Mouse (Mus musculus): ENCODE results near the gene Nradd. TPM values are rescaled to one million over a fixed set of nuclear protein-coding genes. Genes with fewer than 3 reads are reported as not detected.
A peak's percentile ranks its signal among the peaks of the same experiment; 100 is the strongest.

Nradd gene
- polyA plus RNA-seq, 1 experiment from 2014 or later, result 25.1 TPM

- no peaks in the 10 kb centered on the region for H3K27me3 ChIP-seq (ENCODE audit: control insufficient read depth, insufficient read depth, low read length)
- H3K9ac ChIP-seq (replicated peaks; ENCODE audit: low read length), result no peak overlapping the region
- no peaks in the 10 kb centered on the region for H3K36me3 ChIP-seq (replicated peaks; ENCODE audit: control insufficient read depth, insufficient read depth, low read depth, low read length)
- no peak overlapping the region for H3K4me3 ChIP-seq (ENCODE audit: low read depth, low read length)
- no peak for DNase-seq (ENCODE audit: low spot score)
- no peak overlapping the region for H3K4me2 ChIP-seq (ENCODE audit: low read depth, low read length)
- ATAC-seq (replicated peaks; ENCODE audit: insufficient number of reproducible peaks, low FRiP score, low TSS enrichment, low read depth), result no peak
- H3K4me1 ChIP-seq (ENCODE audit: control insufficient read depth, insufficient read depth, low read length), result no peaks in the 10 kb centered on the region
- 84% methylated on average over 10 of the region's 10 CpGs for WGBS
- H3K27ac ChIP-seq (replicated peaks; ENCODE audit: low read depth, low read length), result no peak overlapping the region
- H3K9me3 ChIP-seq (replicated peaks; ENCODE audit: control insufficient read depth, low read length), result no peaks in the 10 kb centered on the region
Measured at GRCm38 (mm10) chr9:110644295-110644694, 20.0 kb upstream of the Nradd start.

DNA sequence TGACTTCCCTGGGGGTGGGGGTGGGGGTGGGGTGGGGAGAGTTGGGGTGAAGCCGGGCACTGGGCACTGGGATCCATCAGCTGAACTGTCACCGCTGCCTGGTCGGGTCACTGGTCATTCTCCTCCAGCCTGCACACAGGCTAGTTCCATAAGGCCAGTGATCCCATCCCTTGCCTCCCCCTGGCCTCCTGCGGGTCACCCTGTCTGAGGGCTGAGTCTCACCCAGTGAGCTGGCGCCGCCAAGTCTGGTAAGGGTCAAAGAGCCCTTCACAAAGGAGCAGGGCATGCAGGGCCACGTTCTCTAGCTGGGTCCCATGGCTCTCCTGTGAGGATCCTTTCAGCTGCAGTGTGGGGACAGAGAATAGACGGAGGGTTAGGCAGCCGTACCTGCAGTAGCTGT, 19.5 kb upstream of the Nradd start:
- Histone ChIP-seq H3K27ac (replicated peaks; ENCODE audit: low read depth, low read length) (no peak overlapping the region), H3K4me3 (ENCODE audit: low read depth, low read length) (no peak overlapping the region), H3K36me3 (replicated peaks; ENCODE audit: control insufficient read depth, insufficient read depth, low read depth, low read length) (no peaks in the 10 kb centered on the region), H3K9me3 (replicated peaks; ENCODE audit: control insufficient read depth, low read length) (no peaks in the 10 kb centered on the region), H3K27me3 (ENCODE audit: control insufficient read depth, insufficient read depth, low read length) (no peaks in the 10 kb centered on the region), H3K4me2 (ENCODE audit: low read depth, low read length) (no peak overlapping the region), H3K9ac (replicated peaks; ENCODE audit: low read length) (no peak overlapping the region), H3K4me1 (ENCODE audit: control insufficient read depth, insufficient read depth, low read length) (no peaks in the 10 kb centered on the region)
- WGBS, result 55% methylated on average over 9 of the region's 9 CpGs
- DNase-seq (ENCODE audit: low spot score) (no peak), ATAC-seq (replicated peaks; ENCODE audit: insufficient number of reproducible peaks, low FRiP score, low TSS enrichment, low read depth) (no peak)

- no peak overlapping the region for H3K4me2 ChIP-seq (ENCODE audit: low read depth, low read length)
- WGBS, result 43% methylated on average over 5 of the region's 5 CpGs
- H3K4me3 ChIP-seq (ENCODE audit: low read depth, low read length), result no peak overlapping the region
- no peaks in the 10 kb centered on the region for H3K9me3 ChIP-seq (replicated peaks; ENCODE audit: control insufficient read depth, low read length)
- H3K4me1 ChIP-seq (ENCODE audit: control insufficient read depth, insufficient read depth, low read length), result no peaks in the 10 kb centered on the region
- H3K9ac ChIP-seq (replicated peaks; ENCODE audit: low read length), result no peak overlapping the region
- H3K27me3 ChIP-seq (ENCODE audit: control insufficient read depth, insufficient read depth, low read length), result no peaks in the 10 kb centered on the region
- H3K36me3 ChIP-seq (replicated peaks; ENCODE audit: control insufficient read depth, insufficient read depth, low read depth, low read length), result no peaks in the 10 kb centered on the region
- no peak overlapping the region for H3K27ac ChIP-seq (replicated peaks; ENCODE audit: low read depth, low read length)
- DNase-seq (ENCODE audit: low spot score) (no peak), ATAC-seq (replicated peaks; ENCODE audit: insufficient number of reproducible peaks, low FRiP score, low TSS enrichment, low read depth) (no peak)
Measured at GRCm38 (mm10) chr9:110642812-110643524, 18.7 kb upstream of the Nradd start.

DNA sequence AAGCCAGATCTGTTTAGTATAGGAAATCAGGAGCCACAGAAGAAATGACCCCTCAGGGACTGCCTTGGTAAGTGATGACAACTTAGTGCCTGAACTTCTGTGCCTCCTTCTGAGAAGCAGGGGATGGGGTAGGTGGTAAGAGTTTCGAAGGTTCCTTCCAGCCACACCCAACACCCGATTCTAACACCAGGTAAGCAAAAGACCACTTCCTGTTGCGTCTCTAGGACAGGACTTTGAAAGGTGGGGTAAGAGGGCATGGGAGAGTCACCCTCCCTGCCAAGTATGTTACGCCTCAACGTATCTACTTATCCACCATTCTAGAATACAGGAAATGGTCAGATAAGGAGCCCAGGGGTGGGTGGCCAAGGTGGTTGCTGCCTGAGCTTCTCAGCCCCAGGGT, 16.8 kb upstream of the Nradd start:
- Histone ChIP-seq H3K4me3 (ENCODE audit: low read depth, low read length) (no peak overlapping the region), H3K9me3 (replicated peaks; ENCODE audit: control insufficient read depth, low read length) (no peaks in the 10 kb centered on the region), H3K4me1 (ENCODE audit: control insufficient read depth, insufficient read depth, low read length) (no peaks in the 10 kb centered on the region), H3K4me2 (ENCODE audit: low read depth, low read length) (no peak overlapping the region), H3K27me3 (ENCODE audit: control insufficient read depth, insufficient read depth, low read length) (no peaks in the 10 kb centered on the region), H3K27ac (replicated peaks; ENCODE audit: low read depth, low read length) (no peak overlapping the region), H3K36me3 (replicated peaks; ENCODE audit: control insufficient read depth, insufficient read depth, low read depth, low read length) (no peaks in the 10 kb centered on the region), H3K9ac (replicated peaks; ENCODE audit: low read length) (no peak overlapping the region)
- ATAC-seq (replicated peaks; ENCODE audit: insufficient number of reproducible peaks, low FRiP score, low TSS enrichment, low read depth) (no peak), DNase-seq (ENCODE audit: low spot score) (no peak)
- WGBS, result 77% methylated on average over 5 of the region's 5 CpGs

- H3K4me1 ChIP-seq (ENCODE audit: control insufficient read depth, insufficient read depth, low read length), result peaks cover 5% of the 10 kb centered on the region; the same call in 1 of the 2 replicates
- H3K9ac ChIP-seq (replicated peaks; ENCODE audit: low read length), result no peak overlapping the region
- H3K36me3 ChIP-seq (replicated peaks; ENCODE audit: control insufficient read depth, insufficient read depth, low read depth, low read length), result no peaks in the 10 kb centered on the region
- H3K27me3 ChIP-seq (ENCODE audit: control insufficient read depth, insufficient read depth, low read length), result no peaks in the 10 kb centered on the region
- H3K4me2 ChIP-seq (ENCODE audit: low read depth, low read length), result no peak overlapping the region
- no peak overlapping the region for H3K4me3 ChIP-seq (ENCODE audit: low read depth, low read length)
- WGBS, result 83% methylated on average over 10 of the region's 10 CpGs
- H3K9me3 ChIP-seq (replicated peaks; ENCODE audit: control insufficient read depth, low read length), result no peaks in the 10 kb centered on the region
- ATAC-seq (replicated peaks; ENCODE audit: insufficient number of reproducible peaks, low FRiP score, low TSS enrichment, low read depth) (no peak), DNase-seq (ENCODE audit: low spot score) (no peak)
- no peak overlapping the region for H3K27ac ChIP-seq (replicated peaks; ENCODE audit: low read depth, low read length)
Measured at GRCm38 (mm10) chr9:110638611-110639021, 14.4 kb upstream of the Nradd start.

- WGBS, result 4% methylated on average over 18 of the region's 19 CpGs
- ATAC-seq (replicated peaks; ENCODE audit: insufficient number of reproducible peaks, low FRiP score, low TSS enrichment, low read depth) (no peak), DNase-seq (ENCODE audit: low spot score) (peak; percentile 88)
- Histone ChIP-seq H3K27ac (replicated peaks; ENCODE audit: low read depth, low read length) (no peak overlapping the region), H3K36me3 (replicated peaks; ENCODE audit: control insufficient read depth, insufficient read depth, low read depth, low read length) (no peaks in the 10 kb centered on the region), H3K9ac (replicated peaks; ENCODE audit: low read length) (no peak overlapping the region), H3K4me1 (ENCODE audit: control insufficient read depth, insufficient read depth, low read length) (peaks cover 5% of the 10 kb centered on the region; the same call in 1 of the 2 replicates), H3K9me3 (replicated peaks; ENCODE audit: control insufficient read depth, low read length) (no peaks in the 10 kb centered on the region), H3K27me3 (ENCODE audit: control insufficient read depth, insufficient read depth, low read length) (peaks cover 6% of the 10 kb centered on the region), H3K4me2 (ENCODE audit: low read depth, low read length) (no peak overlapping the region), H3K4me3 (ENCODE audit: low read depth, low read length) (no peak overlapping the region)
Measured at GRCm38 (mm10) chr9:110635225-110635624, 11.0 kb upstream of the Nradd start.

GRCm38 (mm10) chr9:110633882-110634281, 9.6 kb upstream of the Nradd start:
- Histone ChIP-seq H3K4me3 (ENCODE audit: low read depth, low read length) (no peak overlapping the region), H3K27me3 (ENCODE audit: control insufficient read depth, insufficient read depth, low read length) (peaks cover 6% of the 10 kb centered on the region), H3K9ac (replicated peaks; ENCODE audit: low read length) (no peak overlapping the region), H3K9me3 (replicated peaks; ENCODE audit: control insufficient read depth, low read length) (no peaks in the 10 kb centered on the region), H3K4me1 (ENCODE audit: control insufficient read depth, insufficient read depth, low read length) (peaks cover 5% of the 10 kb centered on the region; the same call in 1 of the 2 replicates), H3K27ac (replicated peaks; ENCODE audit: low read depth, low read length) (no peak overlapping the region), H3K36me3 (replicated peaks; ENCODE audit: control insufficient read depth, insufficient read depth, low read depth, low read length) (no peaks in the 10 kb centered on the region), H3K4me2 (ENCODE audit: low read depth, low read length) (no peak overlapping the region)
- DNase-seq (ENCODE audit: low spot score) (no peak), ATAC-seq (replicated peaks; ENCODE audit: insufficient number of reproducible peaks, low FRiP score, low TSS enrichment, low read depth) (no peak)
- WGBS, result 76% methylated on average over 17 of the region's 17 CpGs

DNA sequence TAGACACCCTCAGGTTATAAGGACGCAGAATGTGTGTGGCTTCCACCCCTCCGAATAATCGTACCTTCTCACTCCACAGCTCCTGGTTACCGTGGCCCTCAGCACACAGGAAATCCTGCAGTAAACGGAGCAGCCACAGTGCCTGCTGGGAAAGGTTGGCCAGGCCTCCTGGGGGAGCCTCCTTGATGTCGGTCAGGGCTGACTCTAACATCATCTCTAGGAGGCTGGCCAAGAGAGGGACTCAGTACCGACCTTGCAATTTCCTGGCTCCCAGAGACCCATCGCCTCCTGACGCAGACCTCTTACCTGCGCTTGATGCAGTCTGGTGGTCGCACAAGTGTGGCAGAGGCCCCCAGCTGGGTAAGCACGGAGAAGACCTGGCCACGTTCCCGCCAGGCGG, 8.4 kb upstream of the Nradd start:
- ATAC-seq (replicated peaks; ENCODE audit: insufficient number of reproducible peaks, low FRiP score, low TSS enrichment, low read depth), result no peak
- Histone ChIP-seq H3K27me3 (ENCODE audit: control insufficient read depth, insufficient read depth, low read length) (peaks cover 6% of the 10 kb centered on the region), H3K4me2 (ENCODE audit: low read depth, low read length) (no peak overlapping the region), H3K27ac (replicated peaks; ENCODE audit: low read depth, low read length) (no peak overlapping the region), H3K9me3 (replicated peaks; ENCODE audit: control insufficient read depth, low read length) (no peaks in the 10 kb centered on the region), H3K4me1 (ENCODE audit: control insufficient read depth, insufficient read depth, low read length) (peaks cover 5% of the 10 kb centered on the region; the same call in 1 of the 2 replicates), H3K4me3 (ENCODE audit: low read depth, low read length) (no peak overlapping the region), H3K36me3 (replicated peaks; ENCODE audit: control insufficient read depth, insufficient read depth, low read depth, low read length) (no peaks in the 10 kb centered on the region), H3K9ac (replicated peaks; ENCODE audit: low read length) (no peak overlapping the region)
- WGBS, result 83% methylated on average over 15 of the region's 15 CpGs
- DNase-seq (ENCODE audit: low spot score), result no peak

All from embryonic facial prominence, embryonic 11.5 days (tissue).